Mouse (Mus musculus): Measurements from ENCODE around the gene H2afv.

GRCm38 (mm10) chr11:6395565-6395964, 48.7 kb downstream of the H2afv start:
- no peak for TF ChIP-seq TCF12 (IDR thresholded peaks at IDR 0.05; ENCODE audit: insufficient read depth, poor library complexity, severe bottlenecking)
- TF ChIP-seq POLR2A (IDR thresholded peaks at IDR 0.05; ENCODE audit: insufficient read length, low read depth), result no peak
- TF ChIP-seq POLR2AphosphoS2 (IDR thresholded peaks at IDR 0.05; ENCODE audit: insufficient read length, low read depth), result no peak
- TF ChIP-seq USF1 (IDR thresholded peaks at IDR 0.05; ENCODE audit: low read depth), result no peak
- TF ChIP-seq TCF3 (IDR thresholded peaks at IDR 0.05; ENCODE audit: insufficient read length, low read depth), result no peak
- TF ChIP-seq REST (IDR thresholded peaks at IDR 0.05; ENCODE audit: insufficient read depth, insufficient read length), result no peak

Measured in myocyte (in vitro differentiated cells).